Mouse (Mus musculus) left cerebral cortex, postnatal 4 days (tissue): ENCODE measurements at regions not wholly inside any gene's neighbourhood (a gene's known extent, or its start where the extent isn't known, plus 50 kb on each side); places are given as distances from the start of the nearest gene placed in this dataset.
A peak's percentile ranks its signal among the peaks of the same experiment; 100 is the strongest.

Source experiments
- DNase-seq: peaks from one replicate; pipeline ENCODE4 v3.0.0-alpha.2; 2022
- intact Hi-C: fragments of 180-260 bp; cut with DNase I; formaldehyde crosslinking; loops from one replicate; pipeline ENCODE4 v1.15.1; 2025

GRCm38 (mm10) chr1:167981292-167981691 lies 292.3 kb downstream of the Lmx1a start:
- intact Hi-C loops, result no loop called here
- DNase-seq, result no peak

DNA sequence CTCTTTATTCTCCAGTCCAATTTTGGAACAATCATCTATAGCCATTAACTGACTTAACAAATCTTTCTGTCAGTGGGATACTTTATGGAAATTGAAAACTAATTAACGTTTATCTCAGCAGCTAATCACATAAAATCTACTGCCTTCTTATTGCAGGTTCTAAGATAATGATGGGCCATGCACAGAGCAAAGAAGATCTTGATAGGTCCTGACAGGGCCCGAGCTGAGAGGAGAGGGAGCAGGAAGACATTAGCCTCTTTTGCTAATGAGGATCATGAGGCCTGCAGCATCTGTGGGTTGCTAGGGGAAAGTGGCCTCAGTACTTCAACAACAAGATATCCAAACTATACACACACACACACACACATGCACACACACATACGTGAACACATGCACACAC lies 318.4 kb downstream of the Lmx1a start:
- intact Hi-C loops, result no loop called here
- no peak for DNase-seq

DNA sequence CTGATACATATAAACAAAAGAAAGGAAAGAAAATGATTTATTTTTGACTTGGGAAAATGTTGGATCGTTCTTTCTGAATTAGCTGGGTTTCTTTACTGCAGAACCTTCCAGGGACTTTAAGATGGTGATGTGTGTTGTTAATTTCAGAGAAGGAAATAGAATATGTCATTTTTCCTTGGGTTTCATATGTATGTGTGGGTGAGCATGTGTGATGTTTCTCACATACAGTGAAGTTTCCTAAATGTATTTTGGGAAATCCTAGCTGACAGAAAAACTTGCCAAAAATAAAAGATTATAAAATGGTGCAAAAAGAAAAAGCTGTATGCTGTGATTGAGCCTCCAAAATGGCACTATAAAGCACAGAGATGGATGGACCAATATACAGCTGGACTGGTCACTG lies 319.2 kb downstream of the Lmx1a start:
- no peak for DNase-seq
- intact Hi-C loops, result no loop called here

DNA sequence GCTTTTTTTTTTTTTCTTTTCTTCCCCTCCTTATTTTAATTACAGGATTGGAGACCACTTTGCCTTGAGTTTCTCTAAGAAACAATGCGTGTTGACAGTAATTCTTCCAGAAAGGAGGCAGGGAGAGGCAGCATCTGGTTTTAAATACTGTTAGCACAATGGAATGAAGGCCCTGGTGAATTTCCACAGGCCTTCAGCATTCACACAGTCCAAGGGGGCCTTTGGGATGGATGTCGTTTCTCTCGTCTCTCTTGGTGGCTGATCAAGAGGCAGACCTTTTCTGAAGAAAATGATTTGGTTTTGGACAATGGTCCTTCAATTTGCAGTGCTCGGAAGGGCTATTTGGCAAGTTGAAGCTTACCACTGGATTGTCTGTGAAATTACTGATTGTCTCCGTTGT lies 321.4 kb downstream of the Lmx1a start:
- intact Hi-C loops, result no loop called here

GRCm38 (mm10) chr1:168012069-168012468 lies 323.0 kb downstream of the Lmx1a start:
- no peak for DNase-seq
- intact Hi-C loops, result no loop called here

More for the DNA sequence above, 321.4 kb downstream of the Lmx1a start:
- DNase-seq, result no peak

DNA sequence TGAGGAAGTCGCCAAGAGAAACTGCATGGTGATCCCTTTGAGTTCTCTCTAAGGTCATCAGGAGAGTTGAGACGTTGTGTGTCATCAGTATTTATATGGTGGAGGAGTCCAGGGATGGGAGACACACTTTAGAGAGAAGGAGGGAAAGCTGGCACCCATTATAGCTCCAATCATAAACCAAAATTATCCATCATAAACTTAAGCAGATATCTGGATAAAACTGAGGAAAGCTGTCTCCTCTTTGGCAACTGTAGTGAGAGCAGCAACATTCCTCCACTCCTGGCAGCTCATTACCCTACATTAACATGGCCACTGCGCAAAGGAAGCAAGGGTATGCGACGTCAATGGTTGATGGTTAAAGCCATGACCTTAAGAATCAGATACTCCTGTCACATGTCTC lies 323.6 kb downstream of the Lmx1a start:
- intact Hi-C loops, result no loop called here
- DNase-seq, result no peak

GRCm38 (mm10) chr1:168016375-168016890 lies 327.4 kb downstream of the Lmx1a start:
- intact Hi-C loops, result no loop called here

GRCm38 (mm10) chr1:168026481-168026880 lies 337.4 kb downstream of the Lmx1a start:
- intact Hi-C loops, result no loop called here
- DNase-seq, result no peak

More at GRCm38 (mm10) chr1:168016375-168016890, 327.4 kb downstream of the Lmx1a start:
- DNase-seq, result no peak

GRCm38 (mm10) chr1:168044765-168045164 lies 355.7 kb downstream of the Lmx1a start:
- intact Hi-C loops, result no loop called here
- DNase-seq, result peak; percentile 41

DNA sequence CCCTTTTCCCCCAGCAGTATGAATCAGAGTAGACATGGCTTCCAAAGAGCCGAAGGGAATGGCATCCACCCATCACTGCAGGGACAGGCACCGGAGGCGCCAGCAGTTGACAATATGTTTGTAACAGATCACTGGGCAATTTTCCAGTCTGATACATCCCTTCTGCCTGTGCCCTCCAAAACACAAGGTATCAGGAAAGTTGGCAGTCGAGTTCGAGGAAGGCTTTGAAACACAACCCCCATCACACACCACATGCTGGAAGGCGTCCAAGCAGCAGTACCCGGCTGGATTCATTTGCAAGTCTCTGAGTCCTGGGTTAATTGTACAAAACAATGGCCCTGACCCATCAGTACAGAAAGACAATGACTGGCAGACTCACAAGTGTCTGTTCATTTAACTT lies 357.3 kb downstream of the Lmx1a start:
- DNase-seq, result peak; percentile 93
- intact Hi-C loops, result no loop called here

DNA sequence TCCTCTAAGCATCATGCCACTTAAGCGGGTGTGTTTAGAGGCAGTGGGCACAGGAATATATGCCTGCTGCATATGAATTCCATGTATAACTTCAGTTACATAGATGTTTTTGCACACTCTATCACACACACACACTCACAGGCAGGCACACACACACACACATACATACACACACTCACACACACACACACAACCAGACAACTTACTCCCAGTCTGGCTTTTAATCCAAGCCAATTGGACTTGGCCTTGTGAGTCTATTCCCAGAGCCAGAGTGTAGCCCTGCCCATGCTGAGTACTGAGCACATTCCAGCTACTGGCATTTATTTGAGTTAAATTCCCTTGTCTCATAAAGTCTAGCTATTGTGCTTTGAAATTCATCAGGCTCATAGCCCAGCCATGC lies 357.7 kb downstream of the Lmx1a start:
- intact Hi-C loops, result no loop called here
- peak; percentile 22 for DNase-seq

- intact Hi-C loops, result no loop called here
- no peak for DNase-seq
Observed at GRCm38 (mm10) chr1:168049965-168050364, 360.9 kb downstream of the Lmx1a start.

- intact Hi-C loops, result no loop called here
- DNase-seq, result no peak
Observed at GRCm38 (mm10) chr1:168056479-168056878, 367.4 kb downstream of the Lmx1a start.

GRCm38 (mm10) chr1:168057479-168057878 lies 368.4 kb downstream of the Lmx1a start:
- intact Hi-C loops, result no loop called here
- no peak for DNase-seq

GRCm38 (mm10) chr1:168058769-168059168 lies 369.7 kb downstream of the Lmx1a start:
- DNase-seq, result no peak
- intact Hi-C loops, result no loop called here

DNA sequence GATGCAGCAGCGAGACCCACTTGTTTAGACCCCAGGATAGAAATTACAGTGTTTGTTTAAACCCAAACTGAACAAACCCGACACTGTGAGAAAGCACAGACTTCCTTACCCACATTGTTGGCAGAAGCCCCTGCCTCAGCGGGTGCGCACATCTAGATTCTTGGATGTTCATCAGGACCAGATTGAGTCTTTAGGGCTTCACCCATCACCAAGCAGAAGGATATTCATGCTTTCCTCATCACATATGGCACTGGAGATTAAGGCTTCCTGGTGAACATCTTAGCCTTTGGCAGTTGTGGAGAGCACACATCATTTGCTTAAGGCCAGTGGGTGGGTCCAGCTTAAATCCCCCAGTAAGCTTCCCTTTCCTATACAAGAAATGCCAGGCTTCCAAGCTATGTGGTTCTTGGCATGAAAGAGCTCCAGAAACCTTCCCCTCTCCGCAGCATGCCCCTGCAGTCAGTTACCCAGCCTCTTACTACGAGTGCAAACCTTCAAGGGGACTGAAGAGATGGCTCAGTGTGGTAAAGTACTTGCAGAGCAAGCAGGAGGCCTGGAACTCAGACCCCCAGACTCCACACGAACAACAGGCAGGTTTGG lies 367.9 kb downstream of the Pbx1 start:
- intact Hi-C loops, result loop anchor here (10.0 kb wide), 1 partner anchor 119 kb away; no protein-coding TSS in a partner anchor
- peak; percentile 82 for DNase-seq

GRCm38 (mm10) chr1:168065598-168066041 lies 366.4 kb downstream of the Pbx1 start:
- intact Hi-C loops, result loop anchor here (10.0 kb wide), 1 partner anchor 121 kb away; no protein-coding TSS in a partner anchor
- no peak for DNase-seq

DNA sequence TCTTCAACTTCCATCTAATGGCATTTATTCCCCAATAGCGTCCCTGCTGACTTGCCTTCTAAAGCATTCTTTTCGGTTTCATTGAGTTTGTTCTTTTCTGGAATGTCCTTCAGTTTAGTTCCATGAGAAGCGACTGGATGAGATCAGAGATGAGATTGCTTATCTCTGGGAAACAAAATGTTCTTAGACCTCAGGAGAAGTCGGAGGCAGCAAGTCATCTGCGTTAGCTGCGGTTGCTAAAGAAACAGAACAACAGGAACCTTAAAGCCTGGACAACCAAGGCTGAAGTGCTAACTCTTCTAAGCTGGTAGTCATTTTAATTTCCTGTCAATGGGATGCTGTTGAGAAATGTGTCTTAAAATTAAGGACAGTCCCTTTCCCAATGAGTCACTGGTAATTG lies 365.3 kb downstream of the Pbx1 start:
- no peak for DNase-seq
- intact Hi-C loops, result loop anchor here (10.0 kb wide), 1 partner anchor 122 kb away; no protein-coding TSS in a partner anchor

DNA sequence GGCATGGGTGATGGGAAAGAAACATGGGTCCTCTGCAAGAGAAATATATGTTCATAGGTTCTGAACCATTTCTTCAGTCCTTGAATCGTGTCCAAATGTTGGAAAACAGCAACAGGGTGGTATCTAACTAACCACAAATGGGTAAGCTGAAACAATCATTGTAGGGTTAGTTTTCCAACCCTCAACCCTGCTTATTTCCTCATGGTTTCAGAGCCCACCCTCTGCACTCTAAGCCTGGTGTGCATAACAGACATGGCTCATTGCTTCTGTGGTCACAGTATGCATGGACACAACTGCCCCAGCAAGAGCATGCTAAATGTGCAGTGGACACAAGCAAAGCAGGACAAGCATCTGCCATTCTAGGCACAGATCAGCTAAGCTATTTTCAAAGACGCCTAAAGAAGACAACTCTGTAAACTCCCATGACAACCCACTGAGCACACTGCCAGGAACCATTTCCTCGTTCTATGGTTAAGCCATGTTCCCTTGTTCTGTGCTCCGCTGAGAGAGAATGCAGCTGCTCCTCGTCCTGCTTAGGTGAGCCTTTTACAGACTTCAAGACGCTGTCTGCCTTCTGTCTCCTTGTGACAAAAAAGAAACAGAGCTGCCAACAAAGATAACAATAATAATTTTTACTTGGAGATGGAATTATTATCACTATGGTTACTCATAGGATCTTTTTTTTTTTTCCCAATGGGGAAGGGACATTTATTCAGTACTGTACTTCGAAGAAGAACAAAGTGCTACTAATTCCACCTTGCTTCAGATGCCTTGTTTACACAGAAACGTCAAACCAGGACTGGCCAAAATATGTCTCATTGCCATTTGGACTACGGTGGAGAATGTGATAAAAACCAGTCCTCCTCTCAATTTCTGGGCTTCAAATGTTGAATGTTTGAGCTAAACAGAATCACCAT lies 363.8 kb downstream of the Pbx1 start:
- DNase-seq, result no peak
- intact Hi-C loops, result loop anchor here (10.0 kb wide), 1 partner anchor 123 kb away; no protein-coding TSS in a partner anchor

DNA sequence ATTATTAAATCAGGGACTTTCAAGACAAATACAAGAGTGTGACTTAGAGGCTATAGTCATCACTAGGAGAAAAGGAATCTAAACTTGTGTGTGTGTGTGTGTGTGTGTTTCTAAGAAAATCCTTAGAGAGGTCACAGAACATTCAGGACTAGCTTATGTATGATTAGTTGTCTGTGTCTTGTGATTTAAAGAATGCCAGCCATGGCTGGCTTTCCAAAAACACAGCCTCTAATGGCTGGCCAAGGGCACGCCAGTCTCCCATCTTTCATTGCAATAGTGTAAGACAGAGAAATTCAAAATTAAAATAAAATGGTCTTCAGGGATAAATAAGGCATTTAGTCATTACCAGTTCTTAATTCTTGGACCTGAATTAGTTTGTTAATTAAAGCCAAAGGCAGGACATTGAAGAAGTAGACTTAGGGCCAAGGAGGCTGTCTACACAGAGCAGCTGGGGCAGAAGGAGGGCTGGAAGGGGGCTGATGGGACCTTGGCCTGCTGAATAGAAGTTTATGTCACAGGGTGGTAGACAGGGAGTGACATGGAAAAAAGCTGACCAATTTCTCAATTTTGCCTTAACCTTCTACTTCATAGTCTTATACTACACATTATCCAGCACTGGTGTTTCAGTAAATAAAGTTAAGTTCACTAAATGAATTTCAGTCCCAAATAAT lies 363.0 kb downstream of the Pbx1 start:
- no peak for DNase-seq
- intact Hi-C loops, result loop anchor here (10.0 kb wide), 1 partner anchor 124 kb away; no protein-coding TSS in a partner anchor
